Mouse (Mus musculus) erythroid progenitor cell, adult 5-6 weeks (primary cell): ENCODE results near the gene Gm14692. TPM values are rescaled to one million over a fixed set of nuclear protein-coding genes. Genes with fewer than 3 reads are reported as not detected.
"Not testable (repeated sequence)": the region's sequence is repeated elsewhere in the genome, so short reads cannot be mapped to it uniquely, and the experiment has no call there.

Experiments
- ATAC-seq: replicated peaks from 2 replicates; pipeline ENCODE4 v1.8.0; 2016; ENCODE audit warnings: moderate number of reproducible peaks, mild to moderate bottlenecking, moderate TSS enrichment, inconsistent platforms; ENCODE audit not compliant: poor library complexity, low FRiP score, severe bottlenecking
- total RNA-seq, 2 experiments: library from RNA; stranded (forward) in 1 of 2; stranded (reverse) in 1 of 2; fragments of 150-400 nt in 1 of 2; fragments of 186-747, 209-891 nt in 1 of 2; gene quantifications; 2 replicates each; pipeline versions ENCODE4 v1.2.3 to v1.2.4; 2015 to 2017; ENCODE audit warnings: low replicate concordance in 2 of 2

Gm14692 gene
- not detected in 2 replicates for total RNA-seq (2015; ENCODE audit: low replicate concordance)
- not detected in 2 replicates for total RNA-seq (2017; ENCODE audit: low replicate concordance)

- ATAC-seq = not testable (repeated sequence)
Observed at GRCm38 (mm10) chrX:67695398-67695797, at the start of gene Gm14692. Gene Gm14692 (plus strand): TSS chrX:67695698.

GRCm38 (mm10) chrX:67693462-67693861, 2.0 kb upstream of the Gm14692 start, which contains the start of gene Gm1140:
Gene Gm1140 (minus strand): TSS chrX:67693562.
- ATAC-seq = not testable (repeated sequence)

Other genes starting within 250 kb of the Gm14692 start
- gene Gm1140, start 2.1 kb upstream of the Gm14692 start, total RNA-seq (2015; ENCODE audit: low replicate concordance) = not detected in 2 replicates
- not detected in 2 replicates for gene Gm1140, start 2.1 kb upstream of the Gm14692 start, total RNA-seq (2017; ENCODE audit: low replicate concordance)
- not detected in 2 replicates for gene 4933436I01Rik, start 225.8 kb downstream of the Gm14692 start, total RNA-seq (2015; ENCODE audit: low replicate concordance)
- not detected in 2 replicates for gene 4933436I01Rik, start 225.8 kb downstream of the Gm14692 start, total RNA-seq (2017; ENCODE audit: low replicate concordance)